Mouse (Mus musculus): ENCODE data around the gene Lsm11. TPM values are rescaled to one million over a fixed set of nuclear protein-coding genes. Genes with fewer than 3 reads are reported as not detected.

The Lsm11 gene
- polyA plus RNA-seq, 1 experiment from 2014 or later, result 30.5 TPM

DNA sequence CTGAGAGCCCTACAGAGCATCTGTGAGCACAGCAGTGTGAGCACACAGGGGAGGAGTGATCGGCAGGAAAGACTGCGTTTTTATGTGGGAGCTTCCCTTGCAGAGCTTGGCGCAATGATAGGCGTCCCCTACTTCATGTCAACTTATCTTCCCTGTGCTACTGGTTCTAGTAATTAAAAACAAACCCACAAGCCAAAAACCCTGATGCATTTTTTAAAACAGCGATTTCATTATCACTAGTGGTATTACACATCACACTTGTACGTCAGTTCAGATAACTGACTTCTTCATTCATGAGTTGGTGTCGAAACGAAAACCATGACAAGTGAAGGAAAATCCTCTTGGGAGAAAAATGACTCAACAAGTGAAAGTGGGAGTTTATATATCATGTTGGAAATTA lies 5.8 kb downstream of the Lsm11 start:
- no peak overlapping the region for H3K9ac ChIP-seq
- DNase-seq (ENCODE audit: low spot score) (no peak), ATAC-seq (ENCODE audit: low FRiP score) (no peak)
- no peak overlapping the region for H3K27ac ChIP-seq
- H3K9me3 ChIP-seq (ENCODE audit: control insufficient read depth, low read length), result no peaks in the 10 kb centered on the region
- no peak overlapping the region for H3K4me3 ChIP-seq (replicated peaks; ENCODE audit: low read length)
- H3K27me3 ChIP-seq (ENCODE audit: control insufficient read depth, insufficient read depth, low read length), result no peaks in the 10 kb centered on the region
- peaks cover 38% of the 10 kb centered on the region for H3K36me3 ChIP-seq (replicated peaks; ENCODE audit: control insufficient read depth, insufficient read depth)
- H3K4me1 ChIP-seq (replicated peaks; ENCODE audit: control insufficient read depth, insufficient read depth, low read length), result peaks cover 21% of the 10 kb centered on the region; the same call in 1 of the 2 replicates
- no peak overlapping the region for H3K4me2 ChIP-seq (replicated peaks)
- 88% methylated on average over 8 of the region's 8 CpGs for WGBS

DNA sequence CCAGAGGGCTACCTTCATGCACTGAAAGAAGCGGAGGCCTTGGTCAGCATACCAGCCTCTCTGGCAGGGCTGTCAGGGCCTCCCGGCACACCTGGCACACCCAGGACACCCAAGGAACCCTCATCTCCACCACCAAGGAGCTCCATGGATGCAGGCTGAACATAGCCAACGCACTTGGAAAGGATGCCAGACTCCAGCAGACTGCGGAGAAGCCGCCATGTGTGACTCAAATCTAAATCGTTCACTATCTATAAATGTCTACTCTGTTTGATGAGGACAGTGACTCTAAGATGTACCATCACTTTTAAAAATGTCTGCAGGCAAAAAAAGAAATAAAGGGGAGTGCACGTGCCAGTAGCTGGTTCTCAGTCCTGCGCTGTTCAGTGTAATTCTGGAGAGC lies 7.3 kb downstream of the Lsm11 start:
- H3K36me3 ChIP-seq (replicated peaks; ENCODE audit: control insufficient read depth, insufficient read depth), result peaks cover 52% of the 10 kb centered on the region
- no peak overlapping the region for H3K27ac ChIP-seq
- no peak for ATAC-seq (ENCODE audit: low FRiP score)
- 98% methylated on average over 8 of the region's 8 CpGs for WGBS
- no peak overlapping the region for H3K4me3 ChIP-seq (replicated peaks; ENCODE audit: low read length)
- 0 out of 2 replicates have a peak, but pooled peaks cover 6% of the 10 kb centered on the region for H3K4me1 ChIP-seq (replicated peaks; ENCODE audit: control insufficient read depth, insufficient read depth, low read length)
- H3K9ac ChIP-seq, result no peak overlapping the region
- no peaks in the 10 kb centered on the region for H3K27me3 ChIP-seq (ENCODE audit: control insufficient read depth, insufficient read depth, low read length)
- no peaks in the 10 kb centered on the region for H3K9me3 ChIP-seq (ENCODE audit: control insufficient read depth, low read length)
- no peak for DNase-seq (ENCODE audit: low spot score)
- H3K4me2 ChIP-seq (replicated peaks), result no peak overlapping the region

DNA sequence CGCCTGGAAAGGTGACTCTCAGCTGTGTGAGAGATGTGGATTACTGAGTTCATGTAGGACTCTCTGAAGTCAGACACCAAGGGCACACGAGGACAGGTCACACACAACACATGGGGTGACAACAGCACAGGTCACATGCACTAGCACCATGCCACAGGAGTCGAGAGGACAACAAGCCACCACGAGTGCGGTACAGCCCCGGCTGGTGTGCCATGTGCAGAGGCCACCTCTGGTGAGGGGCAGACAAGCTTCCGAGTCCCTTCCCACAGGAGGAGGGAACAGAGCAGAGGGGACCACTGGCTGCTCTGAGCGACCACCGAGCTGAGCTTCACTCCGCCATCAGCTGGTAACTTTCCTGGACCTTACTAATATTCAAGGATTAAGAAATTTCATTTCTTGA lies 12.0 kb downstream of the Lsm11 start:
- Histone ChIP-seq H3K4me1 (replicated peaks; ENCODE audit: control insufficient read depth, insufficient read depth, low read length) (no peaks in the 10 kb centered on the region), H3K27me3 (ENCODE audit: control insufficient read depth, insufficient read depth, low read length) (no peaks in the 10 kb centered on the region), H3K4me3 (replicated peaks; ENCODE audit: low read length) (no peak overlapping the region), H3K4me2 (replicated peaks) (no peak overlapping the region), H3K9ac (no peak overlapping the region), H3K36me3 (replicated peaks; ENCODE audit: control insufficient read depth, insufficient read depth) (peaks cover 78% of the 10 kb centered on the region), H3K9me3 (ENCODE audit: control insufficient read depth, low read length) (no peaks in the 10 kb centered on the region), H3K27ac (no peak overlapping the region)
- no peak for DNase-seq (ENCODE audit: low spot score)
- no peak for ATAC-seq (ENCODE audit: low FRiP score)
- WGBS, result 92% methylated on average over 10 of the region's 10 CpGs

DNA sequence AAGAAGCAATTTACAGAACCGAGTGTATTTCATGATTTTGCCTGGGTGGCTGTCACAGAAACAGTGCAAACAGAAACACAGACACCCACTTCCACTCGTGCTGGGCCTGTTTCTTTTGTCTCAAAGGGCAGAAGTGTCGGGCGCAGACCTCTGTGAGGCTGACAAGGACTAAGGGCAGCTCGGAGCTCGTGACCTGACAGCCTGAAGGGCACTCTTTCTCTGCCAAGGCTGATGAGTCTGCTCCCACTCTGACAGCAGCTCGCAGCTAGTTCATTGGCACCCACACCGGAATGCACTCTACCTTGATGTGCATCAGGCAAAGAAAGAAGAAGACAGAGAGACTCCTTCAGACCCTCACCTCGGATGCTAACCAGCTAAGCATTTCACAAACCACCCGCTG lies 15.2 kb downstream of the Lsm11 start:
- no peak overlapping the region for H3K9ac ChIP-seq
- DNase-seq (ENCODE audit: low spot score), result no peak
- H3K4me2 ChIP-seq (replicated peaks), result no peak overlapping the region
- no peaks in the 10 kb centered on the region for H3K9me3 ChIP-seq (ENCODE audit: control insufficient read depth, low read length)
- H3K4me1 ChIP-seq (replicated peaks; ENCODE audit: control insufficient read depth, insufficient read depth, low read length), result no peaks in the 10 kb centered on the region; the same call in 1 of the 2 replicates
- peaks cover 47% of the 10 kb centered on the region for H3K36me3 ChIP-seq (replicated peaks; ENCODE audit: control insufficient read depth, insufficient read depth)
- 88% methylated on average over 10 of the region's 10 CpGs for WGBS
- no peaks in the 10 kb centered on the region for H3K27me3 ChIP-seq (ENCODE audit: control insufficient read depth, insufficient read depth, low read length)
- no peak for ATAC-seq (ENCODE audit: low FRiP score)
- H3K4me3 ChIP-seq (replicated peaks; ENCODE audit: low read length), result no peak overlapping the region
- H3K27ac ChIP-seq, result no peak overlapping the region

DNA sequence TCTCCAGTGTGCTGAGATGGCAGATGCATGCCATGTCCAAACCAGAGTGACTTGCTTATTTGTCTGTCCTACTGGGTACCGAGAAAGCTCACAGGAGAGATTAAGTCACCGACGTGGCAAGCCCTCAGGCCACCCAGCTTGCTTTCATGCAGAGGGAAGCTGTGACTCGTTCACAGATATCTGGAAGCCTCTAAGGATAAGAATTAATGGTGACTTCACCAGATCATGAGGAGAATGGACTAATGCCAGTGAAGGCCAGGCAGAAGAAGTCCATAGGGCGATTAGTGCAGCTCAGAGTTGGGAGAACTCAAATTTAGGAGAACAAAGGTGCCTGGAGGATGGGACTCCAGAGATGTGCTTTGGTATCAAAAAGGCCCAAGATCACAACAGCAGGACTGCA lies 17.3 kb downstream of the Lsm11 start:
- no peaks in the 10 kb centered on the region for H3K27me3 ChIP-seq (ENCODE audit: control insufficient read depth, insufficient read depth, low read length)
- H3K27ac ChIP-seq, result no peak overlapping the region
- H3K9me3 ChIP-seq (ENCODE audit: control insufficient read depth, low read length), result no peaks in the 10 kb centered on the region
- peaks cover 26% of the 10 kb centered on the region for H3K36me3 ChIP-seq (replicated peaks; ENCODE audit: control insufficient read depth, insufficient read depth)
- no peak for DNase-seq (ENCODE audit: low spot score)
- H3K4me1 ChIP-seq (replicated peaks; ENCODE audit: control insufficient read depth, insufficient read depth, low read length), result peaks cover 3% of the 10 kb centered on the region; the same call in 1 of the 2 replicates
- WGBS, result 61% methylated on average over 5 of the region's 5 CpGs
- ATAC-seq (ENCODE audit: low FRiP score), result no peak
- H3K4me3 ChIP-seq (replicated peaks; ENCODE audit: low read length), result no peak overlapping the region
- H3K4me2 ChIP-seq (replicated peaks), result no peak overlapping the region
- H3K9ac ChIP-seq, result no peak overlapping the region

DNA sequence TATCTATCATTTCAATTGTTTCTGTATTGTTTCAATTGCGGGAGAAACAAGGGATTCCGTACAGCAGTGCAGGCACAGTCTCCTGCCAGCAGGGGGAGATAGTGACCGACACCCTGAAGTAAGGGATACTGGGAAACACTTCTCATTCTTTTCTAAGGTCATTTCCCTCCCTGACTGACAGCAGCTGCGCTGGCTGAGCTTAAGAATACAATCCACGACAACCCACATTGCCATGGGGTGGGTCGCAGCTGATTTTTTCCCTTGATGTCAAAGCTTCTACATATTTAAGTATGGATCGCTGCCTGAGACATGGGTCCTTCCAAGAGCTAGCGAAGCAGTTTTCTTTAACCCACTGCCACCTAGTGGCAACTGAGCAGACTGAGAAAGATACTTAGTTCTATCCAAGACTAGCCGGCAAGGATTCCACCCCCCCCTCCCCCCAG lies 18.1 kb downstream of the Lsm11 start:
- H3K36me3 ChIP-seq (replicated peaks; ENCODE audit: control insufficient read depth, insufficient read depth), result peaks cover 19% of the 10 kb centered on the region
- ATAC-seq (ENCODE audit: low FRiP score) (peak; percentile 90), DNase-seq (ENCODE audit: low spot score) (peak; percentile 87)
- under 1% methylated on average over 9 of the region's 9 CpGs for WGBS
- H3K27ac ChIP-seq, result peak overlapping the region; percentile 3; the same call in 1 of the 2 replicates
- peaks cover 6% of the 10 kb centered on the region for H3K4me1 ChIP-seq (replicated peaks; ENCODE audit: control insufficient read depth, insufficient read depth, low read length)
- peak overlapping the region; percentile 39; the same call in 1 of the 2 replicates for H3K9ac ChIP-seq
- peak overlapping the region; percentile 29 for H3K4me3 ChIP-seq (replicated peaks; ENCODE audit: low read length)
- H3K9me3 ChIP-seq (ENCODE audit: control insufficient read depth, low read length), result no peaks in the 10 kb centered on the region
- no peaks in the 10 kb centered on the region for H3K27me3 ChIP-seq (ENCODE audit: control insufficient read depth, insufficient read depth, low read length)
- peak overlapping the region; percentile 54 for H3K4me2 ChIP-seq (replicated peaks)

DNA sequence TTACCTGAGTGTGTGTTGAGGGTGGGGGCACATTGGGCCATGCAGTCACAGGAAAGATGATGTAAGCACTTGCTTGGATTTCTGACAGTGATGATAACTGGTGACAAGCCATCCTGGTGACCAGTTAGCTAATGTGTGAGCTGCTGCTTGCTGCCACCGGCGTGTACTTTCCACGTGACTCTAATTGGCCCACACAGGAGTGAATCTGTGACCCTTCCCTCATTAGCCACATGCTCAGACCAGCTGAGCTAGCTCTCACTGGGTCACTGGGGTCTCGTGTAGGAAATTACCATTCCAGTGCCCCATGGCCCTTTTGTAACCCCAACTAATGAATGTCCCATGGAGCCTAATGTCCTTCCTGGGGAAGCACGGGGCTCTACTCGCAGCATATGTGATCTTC lies 19.3 kb downstream of the Lsm11 start:
- Histone ChIP-seq H3K9ac (no peak overlapping the region), H3K4me1 (replicated peaks; ENCODE audit: control insufficient read depth, insufficient read depth, low read length) (peaks cover 14% of the 10 kb centered on the region), H3K4me2 (replicated peaks) (no peak overlapping the region), H3K4me3 (replicated peaks; ENCODE audit: low read length) (no peak overlapping the region), H3K27ac (no peak overlapping the region), H3K27me3 (ENCODE audit: control insufficient read depth, insufficient read depth, low read length) (no peaks in the 10 kb centered on the region), H3K36me3 (replicated peaks; ENCODE audit: control insufficient read depth, insufficient read depth) (peaks cover 12% of the 10 kb centered on the region), H3K9me3 (ENCODE audit: control insufficient read depth, low read length) (no peaks in the 10 kb centered on the region)
- WGBS, result 38% methylated on average over 6 of the region's 6 CpGs
- ATAC-seq (ENCODE audit: low FRiP score) (no peak), DNase-seq (ENCODE audit: low spot score) (no peak)

DNA sequence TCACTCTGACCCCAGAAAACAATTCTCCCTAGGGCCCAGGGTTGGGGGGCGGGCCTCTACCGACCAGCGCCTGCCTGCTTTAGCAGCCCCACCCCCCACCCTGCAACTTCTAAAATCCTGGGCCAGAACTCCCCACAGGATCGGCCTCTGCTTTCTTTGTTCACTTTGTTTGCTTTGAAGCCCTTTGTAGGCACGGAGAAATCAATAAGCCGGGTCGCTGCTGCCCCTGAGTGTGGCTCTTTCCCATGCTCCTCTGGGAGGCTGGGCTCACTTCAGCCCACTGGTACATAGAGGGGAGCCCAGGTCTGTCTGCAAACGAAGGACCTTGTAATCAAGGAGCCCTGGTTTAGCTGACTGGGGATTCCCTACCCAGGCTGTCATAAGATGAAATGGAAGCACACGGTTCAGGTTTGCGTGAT lies 23.2 kb downstream of the Lsm11 start:
- 0 out of 2 replicates have a peak overlapping the region, but pooled peaks have one; percentile 18 for H3K9ac ChIP-seq
- H3K27ac ChIP-seq, result peak overlapping the region; percentile 77
- no peaks in the 10 kb centered on the region for H3K9me3 ChIP-seq (ENCODE audit: control insufficient read depth, low read length)
- H3K4me2 ChIP-seq (replicated peaks), result peak overlapping the region; percentile 28
- no peaks in the 10 kb centered on the region for H3K27me3 ChIP-seq (ENCODE audit: control insufficient read depth, insufficient read depth, low read length)
- H3K36me3 ChIP-seq (replicated peaks; ENCODE audit: control insufficient read depth, insufficient read depth), result no peaks in the 10 kb centered on the region
- 5% methylated on average over 10 of the region's 10 CpGs for WGBS
- ATAC-seq (ENCODE audit: low FRiP score) (peak; percentile 65; the same call in 1 of the 2 replicates), DNase-seq (ENCODE audit: low spot score) (no peak)
- H3K4me1 ChIP-seq (replicated peaks; ENCODE audit: control insufficient read depth, insufficient read depth, low read length), result peaks cover 14% of the 10 kb centered on the region
- H3K4me3 ChIP-seq (replicated peaks; ENCODE audit: low read length), result no peak overlapping the region

DNA sequence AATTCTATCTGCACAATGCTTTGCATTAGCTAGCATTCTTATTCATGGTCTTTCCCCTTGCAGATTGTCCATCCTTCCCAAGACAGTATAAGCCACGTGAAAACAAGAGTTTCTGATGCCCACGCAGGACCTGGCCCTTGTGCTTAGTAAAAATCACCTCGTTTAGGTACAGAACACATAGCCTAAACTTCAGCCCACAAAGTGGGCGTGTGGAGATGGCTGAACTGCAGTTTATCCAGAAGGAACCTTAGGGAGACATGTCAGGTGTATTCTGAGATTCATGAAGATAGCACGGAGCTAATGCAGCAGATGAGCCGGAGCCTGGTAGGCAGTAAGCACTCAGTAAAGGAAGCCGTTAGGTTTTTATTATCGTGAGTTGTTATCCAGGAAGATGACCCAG lies 23.7 kb downstream of the Lsm11 start:
- DNase-seq (ENCODE audit: low spot score), result no peak
- H3K9ac ChIP-seq, result 0 out of 2 replicates have a peak overlapping the region, but pooled peaks have one; percentile 18
- peak overlapping the region; percentile 28; the same call in 1 of the 2 replicates for H3K4me2 ChIP-seq (replicated peaks)
- no peak overlapping the region for H3K4me3 ChIP-seq (replicated peaks; ENCODE audit: low read length)
- no peaks in the 10 kb centered on the region for H3K9me3 ChIP-seq (ENCODE audit: control insufficient read depth, low read length)
- H3K27ac ChIP-seq, result peak overlapping the region; percentile 77
- WGBS, result 41% methylated on average over 8 of the region's 8 CpGs
- no peaks in the 10 kb centered on the region for H3K27me3 ChIP-seq (ENCODE audit: control insufficient read depth, insufficient read depth, low read length)
- H3K4me1 ChIP-seq (replicated peaks; ENCODE audit: control insufficient read depth, insufficient read depth, low read length), result peaks cover 14% of the 10 kb centered on the region
- no peaks in the 10 kb centered on the region for H3K36me3 ChIP-seq (replicated peaks; ENCODE audit: control insufficient read depth, insufficient read depth)
- no peak for ATAC-seq (ENCODE audit: low FRiP score)

DNA sequence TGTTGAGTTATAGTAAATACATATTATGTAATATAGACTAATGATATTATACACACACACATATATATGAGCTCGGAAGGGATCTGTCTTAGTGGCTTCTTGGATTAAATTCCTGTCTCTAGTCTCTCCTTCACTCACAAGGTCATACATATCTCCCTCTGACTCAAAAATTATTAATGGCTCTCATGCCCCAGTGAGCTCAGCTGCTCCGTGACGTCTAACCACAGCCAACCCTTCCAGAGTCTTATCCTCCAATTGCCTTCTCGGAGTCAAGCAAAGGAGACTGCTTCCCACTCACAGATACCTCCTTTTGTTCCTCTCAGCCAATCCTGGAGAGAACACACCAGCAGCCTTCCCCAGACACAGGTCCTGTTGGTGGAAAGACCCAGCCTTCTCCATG lies 25.9 kb downstream of the Lsm11 start:
- Histone ChIP-seq H3K36me3 (replicated peaks; ENCODE audit: control insufficient read depth, insufficient read depth) (no peaks in the 10 kb centered on the region), H3K4me2 (replicated peaks) (no peak overlapping the region), H3K27ac (no peak overlapping the region), H3K9ac (no peak overlapping the region), H3K4me1 (replicated peaks; ENCODE audit: control insufficient read depth, insufficient read depth, low read length) (peaks cover 14% of the 10 kb centered on the region), H3K9me3 (ENCODE audit: control insufficient read depth, low read length) (no peaks in the 10 kb centered on the region), H3K27me3 (ENCODE audit: control insufficient read depth, insufficient read depth, low read length) (no peaks in the 10 kb centered on the region), H3K4me3 (replicated peaks; ENCODE audit: low read length) (no peak overlapping the region)
- ATAC-seq (ENCODE audit: low FRiP score), result no peak
- 60% methylated on average over 4 of the region's 4 CpGs for WGBS
- no peak for DNase-seq (ENCODE audit: low spot score)
